Mouse (Mus musculus): ENCODE measurements around the gene Mus81. TPM values are rescaled to one million over a fixed set of nuclear protein-coding genes. Genes with fewer than 3 reads are reported as not detected.
A peak's percentile ranks its signal among the peaks of the same experiment; 100 is the strongest.

Gene Mus81
- polyA plus RNA-seq, 1 experiment from 2014 or later = 36.3 TPM

- WGBS = 73% methylated on average over 6 of the region's 6 CpGs
- no peak overlapping the region for H3K4me3 ChIP-seq (replicated peaks)
- H3K27me3 ChIP-seq (replicated peaks) = peaks cover 22% of the 10 kb centered on the region; the same call in 1 of the 2 replicates
- H3K4me1 ChIP-seq = peaks cover 28% of the 10 kb centered on the region
- ATAC-seq (ENCODE audit: insufficient read depth, low FRiP score, low read depth) = no peak
- H3K27ac ChIP-seq = no peak overlapping the region
- H3K9me3 ChIP-seq = no peaks in the 10 kb centered on the region
- no peak overlapping the region for H3K4me2 ChIP-seq
- H3K36me3 ChIP-seq = no peaks in the 10 kb centered on the region
- H3K9ac ChIP-seq = no peak overlapping the region
Measured at GRCm38 (mm10) chr19:5451766-5452165, 36.4 kb downstream of the Mus81 start.

GRCm38 (mm10) chr19:5449673-5450072 is 38.5 kb downstream of the Mus81 start:
- WGBS = 79% methylated on average over 3 of the region's 3 CpGs
- Histone ChIP-seq H3K27ac (no peak overlapping the region), H3K27me3 (replicated peaks) (peaks cover 26% of the 10 kb centered on the region; the same call in 1 of the 2 replicates), H3K4me2 (no peak overlapping the region), H3K9me3 (no peaks in the 10 kb centered on the region), H3K4me1 (peaks cover 14% of the 10 kb centered on the region), H3K9ac (no peak overlapping the region), H3K4me3 (replicated peaks) (no peak overlapping the region), H3K36me3 (no peaks in the 10 kb centered on the region)
- no peak for ATAC-seq (ENCODE audit: insufficient read depth, low FRiP score, low read depth)

DNA sequence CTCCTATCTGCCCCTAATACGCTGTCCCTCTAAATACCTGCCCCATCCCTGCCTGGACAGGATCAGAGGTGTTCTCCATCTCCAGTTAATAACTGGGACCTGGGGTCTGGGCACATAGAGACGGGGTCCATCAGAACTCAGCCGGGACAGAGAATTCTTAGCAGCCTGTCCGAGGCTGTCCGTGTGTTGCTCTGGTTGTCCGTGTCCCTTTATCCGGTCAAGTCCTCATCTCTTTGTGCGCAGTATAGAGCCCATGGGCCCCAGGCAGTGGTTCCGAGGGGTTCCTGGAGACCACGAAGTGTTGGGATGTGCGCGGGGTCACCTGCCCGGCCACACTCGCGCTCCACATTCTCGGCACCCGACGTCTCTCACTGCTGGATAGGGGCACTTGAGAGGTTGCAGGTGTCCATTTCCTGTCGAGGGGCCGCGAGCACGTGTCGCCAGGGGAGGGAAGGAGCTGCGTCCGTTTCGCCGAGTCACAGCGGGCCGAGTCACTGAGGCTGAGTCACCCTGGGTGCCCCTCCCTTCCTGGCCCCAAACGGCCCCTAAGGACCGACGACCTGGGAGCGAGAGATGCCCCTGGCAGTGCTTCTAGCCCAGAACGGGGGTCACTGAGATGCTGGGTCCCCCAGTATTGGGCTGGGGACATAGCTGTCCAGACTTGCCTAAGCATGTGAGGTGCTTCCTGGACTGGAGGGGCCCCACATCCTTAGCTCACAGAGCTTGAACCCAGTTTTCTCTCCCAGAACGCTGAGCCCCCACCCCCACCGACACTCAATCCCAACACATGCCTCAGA is 39.6 kb downstream of the Mus81 start:
- Histone ChIP-seq H3K27me3 (replicated peaks) (peaks cover 26% of the 10 kb centered on the region; the same call in 1 of the 2 replicates), H3K4me3 (replicated peaks) (peak overlapping the region; percentile 58), H3K4me2 (peak overlapping the region; percentile 98), H3K36me3 (no peaks in the 10 kb centered on the region), H3K9ac (no peak overlapping the region; the same call in 1 of the 2 replicates), H3K4me1 (peaks cover 14% of the 10 kb centered on the region), H3K9me3 (no peaks in the 10 kb centered on the region), H3K27ac (no peak overlapping the region)
- no peak for ATAC-seq (ENCODE audit: insufficient read depth, low FRiP score, low read depth)
- WGBS = 5% methylated on average over 36 of the region's 36 CpGs

DNA sequence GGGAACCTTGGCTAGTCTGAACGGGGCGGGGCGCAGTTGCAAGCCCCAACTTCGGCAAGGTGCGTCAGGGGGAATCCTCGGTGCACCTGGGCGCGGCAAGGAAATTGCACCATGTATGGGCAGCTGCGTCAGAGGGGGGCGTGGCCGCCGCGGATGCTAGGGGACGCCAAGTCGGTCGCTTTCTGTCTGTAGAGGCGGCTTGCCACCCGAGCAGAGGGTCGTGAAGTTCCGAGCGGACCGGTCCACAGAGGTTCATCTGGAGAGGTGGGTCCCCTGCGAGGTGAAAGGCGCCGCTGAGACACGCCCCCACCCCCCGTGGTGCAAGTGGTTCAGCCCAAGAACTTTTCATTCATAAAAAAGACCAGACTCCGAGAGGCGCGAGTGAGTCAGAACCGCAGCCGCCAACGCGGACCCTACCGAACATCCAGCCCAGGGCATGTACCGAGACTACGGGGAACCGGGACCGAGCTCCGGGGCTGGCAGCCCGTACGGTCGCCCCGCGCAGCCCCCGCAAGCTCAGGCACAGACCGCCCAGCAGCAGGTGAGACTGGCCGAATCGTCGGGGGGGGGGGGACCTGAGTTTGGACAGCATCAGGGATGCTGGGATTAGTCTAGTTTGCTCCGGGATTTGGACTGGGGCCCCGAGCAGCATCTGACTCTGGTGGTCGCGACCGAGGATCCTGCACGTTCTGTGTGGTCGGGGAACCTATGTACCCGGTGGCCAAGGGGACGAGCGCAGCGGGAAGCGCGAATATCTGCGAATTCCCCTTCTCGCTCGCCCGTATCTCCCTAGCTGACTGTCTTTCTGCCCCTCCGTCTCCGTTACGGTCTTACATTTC is 40.5 kb downstream of the Mus81 start, which contains the start of gene Fosl1:
TSS of gene Fosl1 (plus strand) at position 33 of the 839 bp plus-strand sequence.
- Histone ChIP-seq H3K36me3 (no peaks in the 10 kb centered on the region), H3K9me3 (no peaks in the 10 kb centered on the region), H3K9ac (no peak within 1 kb of the TSS; the same call in 1 of the 2 replicates), H3K4me3 (replicated peaks) (peak within 1 kb of the TSS; percentile 58), H3K27ac (no peak within 1 kb of the TSS), H3K4me2 (peak within 1 kb of the TSS; percentile 98), H3K4me1 (peaks cover 14% of the 10 kb centered on the region), H3K27me3 (replicated peaks) (peaks cover 26% of the 10 kb centered on the region; the same call in 1 of the 2 replicates)
- ATAC-seq (ENCODE audit: insufficient read depth, low FRiP score, low read depth) = peak; percentile 44
- WGBS = 1% methylated on average over 70 of the region's 70 CpGs

DNA sequence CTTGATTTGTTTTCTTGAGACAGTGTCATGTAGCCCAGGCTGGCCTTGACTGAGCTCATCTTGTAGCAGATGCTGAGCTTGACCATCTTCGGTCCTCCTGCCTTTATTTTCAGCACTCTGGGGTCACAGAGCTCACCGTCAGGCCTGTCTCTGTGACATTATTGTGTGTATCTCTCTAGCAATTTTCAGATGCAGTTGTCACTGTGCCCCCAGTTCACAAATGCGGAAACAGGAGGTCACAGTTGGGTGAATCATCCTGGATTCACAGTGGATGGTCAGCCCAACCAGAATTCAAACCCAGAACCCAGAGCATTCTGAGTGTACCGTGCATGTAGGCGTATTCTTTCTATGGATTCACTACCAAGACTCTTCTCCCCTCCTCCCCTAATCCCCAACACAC is 42.5 kb downstream of the Mus81 start:
- H3K4me3 ChIP-seq (replicated peaks) = no peak overlapping the region
- peaks cover 26% of the 10 kb centered on the region; the same call in 1 of the 2 replicates for H3K27me3 ChIP-seq (replicated peaks)

DNA sequence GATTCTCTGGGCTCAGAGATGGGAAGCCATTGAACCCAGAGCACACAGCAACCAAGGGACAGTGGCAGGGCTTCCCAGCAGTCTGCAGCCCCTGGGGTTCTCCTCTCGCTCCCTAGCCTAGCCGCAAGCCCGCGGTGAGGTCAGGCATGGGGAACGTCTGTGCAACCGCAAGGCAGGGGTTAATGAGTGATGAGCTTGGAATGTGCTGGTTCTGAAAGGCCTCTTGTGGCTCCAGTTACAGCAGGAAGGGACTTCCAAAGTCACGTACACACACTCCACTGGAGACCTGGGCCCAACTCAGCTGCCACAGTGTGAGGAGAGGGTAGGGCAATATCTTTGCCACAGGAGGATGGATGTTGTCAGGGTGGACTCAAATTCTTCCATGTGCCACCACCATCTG is 43.2 kb downstream of the Mus81 start:
- Histone ChIP-seq H3K27me3 (replicated peaks) (peaks cover 26% of the 10 kb centered on the region; the same call in 1 of the 2 replicates), H3K4me1 (peaks cover 14% of the 10 kb centered on the region), H3K36me3 (no peaks in the 10 kb centered on the region), H3K9ac (no peak overlapping the region), H3K9me3 (no peaks in the 10 kb centered on the region), H3K4me2 (no peak overlapping the region), H3K4me3 (replicated peaks) (no peak overlapping the region), H3K27ac (no peak overlapping the region)
- WGBS = 21% methylated on average over 7 of the region's 7 CpGs
- no peak for ATAC-seq (ENCODE audit: insufficient read depth, low FRiP score, low read depth)

More for the DNA sequence above, 42.5 kb downstream of the Mus81 start:
- Histone ChIP-seq H3K4me2 (no peak overlapping the region), H3K9me3 (no peaks in the 10 kb centered on the region), H3K27ac (no peak overlapping the region), H3K9ac (no peak overlapping the region), H3K4me1 (peaks cover 14% of the 10 kb centered on the region), H3K36me3 (no peaks in the 10 kb centered on the region)
- no peak for ATAC-seq (ENCODE audit: insufficient read depth, low FRiP score, low read depth)
- 91% methylated on average over 5 of the region's 5 CpGs for WGBS

- no peak for ATAC-seq (ENCODE audit: insufficient read depth, low FRiP score, low read depth)
- WGBS = 53% methylated on average over 9 of the region's 9 CpGs
- Histone ChIP-seq H3K36me3 (no peaks in the 10 kb centered on the region), H3K4me1 (peaks cover 14% of the 10 kb centered on the region), H3K4me2 (no peak overlapping the region), H3K9ac (no peak overlapping the region), H3K4me3 (replicated peaks) (no peak overlapping the region), H3K9me3 (no peaks in the 10 kb centered on the region), H3K27me3 (replicated peaks) (peaks cover 25% of the 10 kb centered on the region; the same call in 1 of the 2 replicates), H3K27ac (no peak overlapping the region)
Measured at GRCm38 (mm10) chr19:5444371-5444908, 43.8 kb downstream of the Mus81 start.

DNA sequence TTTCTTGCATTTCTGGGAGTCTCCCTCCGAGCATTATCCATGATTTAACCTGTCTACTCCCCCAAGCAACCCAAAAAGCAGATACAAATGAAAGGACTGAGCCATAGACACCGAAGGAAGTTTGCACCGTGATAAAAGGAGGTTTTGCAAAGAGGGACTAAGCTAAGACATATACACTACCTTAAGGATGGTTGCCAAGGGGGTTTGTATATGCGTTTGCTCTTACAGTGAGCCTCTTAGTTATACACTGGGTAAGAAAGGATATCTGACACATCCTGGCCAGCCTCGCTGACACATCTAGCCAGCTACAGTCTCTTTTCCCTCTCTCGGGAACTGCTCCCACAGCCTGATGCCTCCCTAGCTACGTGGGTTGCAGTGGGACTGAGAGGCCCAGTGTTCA is 54.3 kb downstream of the Mus81 start:
- Histone ChIP-seq H3K27ac (peak overlapping the region; percentile 79; the same call in 1 of the 2 replicates), H3K4me1 (peaks cover 19% of the 10 kb centered on the region), H3K27me3 (replicated peaks) (no peaks in the 10 kb centered on the region), H3K9me3 (no peaks in the 10 kb centered on the region), H3K4me2 (peak overlapping the region; percentile 89), H3K4me3 (replicated peaks) (peak overlapping the region; percentile 36; the same call in 1 of the 2 replicates), H3K9ac (no peak overlapping the region), H3K36me3 (no peaks in the 10 kb centered on the region)
- no peak for ATAC-seq (ENCODE audit: insufficient read depth, low FRiP score, low read depth)
- WGBS = 49% methylated on average over 7 of the region's 7 CpGs

DNA sequence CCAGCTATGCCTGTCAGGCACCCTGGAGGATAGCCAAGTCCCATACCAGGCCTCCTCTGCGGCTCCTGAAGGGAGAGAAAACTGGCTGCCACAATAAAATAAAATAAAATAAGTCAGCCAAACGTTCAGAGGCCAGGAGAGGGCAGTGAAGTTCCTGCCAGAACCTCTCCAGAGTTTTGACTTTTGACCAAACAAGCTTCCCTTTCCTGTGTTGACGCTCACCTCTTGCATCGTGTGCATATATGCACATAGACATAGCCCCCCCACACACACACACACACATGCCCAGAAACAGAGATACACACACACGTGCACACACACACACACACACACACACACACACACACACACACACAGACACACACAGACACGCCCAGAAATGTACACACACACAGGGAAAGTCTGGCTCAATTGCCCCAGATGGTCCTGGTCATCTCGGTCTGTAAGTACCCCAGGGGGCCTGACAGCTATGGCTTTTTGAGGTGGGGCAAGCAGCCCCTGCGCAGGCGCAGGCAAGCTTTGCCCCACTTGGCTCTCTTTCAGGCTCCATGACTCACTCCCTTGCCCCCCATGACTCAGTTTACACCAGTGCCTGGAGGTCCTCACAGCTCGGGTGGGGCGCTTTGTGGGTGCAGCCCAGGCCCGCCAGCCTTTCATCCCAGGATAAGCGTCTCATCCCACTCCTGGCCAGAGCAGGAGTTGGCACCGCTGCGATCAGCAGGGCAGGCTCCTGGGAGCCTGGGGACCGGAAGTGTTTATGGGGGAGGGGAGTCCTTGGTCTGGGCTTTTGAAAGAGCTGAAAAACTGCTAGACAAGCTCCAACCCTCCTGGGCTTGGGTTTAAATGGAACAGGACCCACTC is 55.0 kb downstream of the Mus81 start:
- no peaks in the 10 kb centered on the region for H3K36me3 ChIP-seq
- 2% methylated on average over 16 of the region's 16 CpGs for WGBS

More for the DNA sequence above, 55.0 kb downstream of the Mus81 start:
- H3K27ac ChIP-seq = peak overlapping the region; percentile 79
- H3K4me2 ChIP-seq = peak overlapping the region; percentile 89
- peak overlapping the region; percentile 36 for H3K4me3 ChIP-seq (replicated peaks)
- H3K9me3 ChIP-seq = no peaks in the 10 kb centered on the region
- H3K27me3 ChIP-seq (replicated peaks) = no peaks in the 10 kb centered on the region
- H3K4me1 ChIP-seq = peaks cover 19% of the 10 kb centered on the region
- H3K9ac ChIP-seq = peak overlapping the region; percentile 39
- peak; percentile 61 for ATAC-seq (ENCODE audit: insufficient read depth, low FRiP score, low read depth)
